Mouse (Mus musculus): ENCODE results near the gene Colgalt1. TPM values are rescaled to one million over a fixed set of nuclear protein-coding genes. Genes with fewer than 3 reads are reported as not detected.

Gene Colgalt1
- polyA plus RNA-seq, 1 experiment from 2014 or later, result 67.2 TPM

GRCm38 (mm10) chr8:71604021-71604420, 6.8 kb upstream of the Colgalt1 start:
- peaks cover 55% of the 10 kb centered on the region for H3K27me3 ChIP-seq (replicated peaks)
- peaks cover 7% of the 10 kb centered on the region; the same call in 1 of the 2 replicates for H3K36me3 ChIP-seq
- 53% methylated on average over 7 of the region's 7 CpGs for WGBS
- no peak overlapping the region for H3K9ac ChIP-seq
- peaks cover 16% of the 10 kb centered on the region; the same call in 1 of the 2 replicates for H3K4me1 ChIP-seq
- no peak overlapping the region for H3K4me3 ChIP-seq
- H3K9me3 ChIP-seq, result no peaks in the 10 kb centered on the region
- H3K4me2 ChIP-seq (replicated peaks), result no peak overlapping the region
- no peak overlapping the region for H3K27ac ChIP-seq
- ATAC-seq (ENCODE audit: low FRiP score, low read depth), result no peak

DNA sequence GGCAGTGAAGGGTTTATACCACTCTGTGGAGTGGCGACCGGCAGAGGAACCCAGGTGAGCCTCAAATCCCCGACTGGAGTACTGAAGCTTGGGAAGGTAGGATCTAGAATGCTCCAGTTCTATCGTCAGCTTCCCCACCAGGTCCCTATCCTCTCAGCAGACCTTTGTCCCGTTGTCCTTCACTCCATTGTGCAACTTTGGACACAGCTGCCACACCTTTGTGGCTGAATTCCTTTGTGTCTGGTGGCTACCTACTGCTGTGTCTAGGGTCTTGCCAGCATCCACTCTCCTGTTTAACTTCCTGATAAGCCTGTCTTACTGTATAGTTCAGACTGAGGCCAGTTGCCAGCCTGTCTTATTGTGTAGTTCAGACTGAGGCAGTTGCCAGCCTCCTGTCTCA, 1.3 kb downstream of the Colgalt1 start:
- Histone ChIP-seq H3K9ac (peak overlapping the region; percentile 89), H3K4me1 (peaks cover 15% of the 10 kb centered on the region), H3K36me3 (peaks cover 34% of the 10 kb centered on the region), H3K4me2 (replicated peaks) (peak overlapping the region; percentile 82), H3K9me3 (no peaks in the 10 kb centered on the region), H3K27ac (no peak overlapping the region), H3K27me3 (replicated peaks) (no peaks in the 10 kb centered on the region), H3K4me3 (peak overlapping the region; percentile 83)
- ATAC-seq (ENCODE audit: low FRiP score, low read depth), result no peak
- 36% methylated on average over 5 of the region's 5 CpGs for WGBS

DNA sequence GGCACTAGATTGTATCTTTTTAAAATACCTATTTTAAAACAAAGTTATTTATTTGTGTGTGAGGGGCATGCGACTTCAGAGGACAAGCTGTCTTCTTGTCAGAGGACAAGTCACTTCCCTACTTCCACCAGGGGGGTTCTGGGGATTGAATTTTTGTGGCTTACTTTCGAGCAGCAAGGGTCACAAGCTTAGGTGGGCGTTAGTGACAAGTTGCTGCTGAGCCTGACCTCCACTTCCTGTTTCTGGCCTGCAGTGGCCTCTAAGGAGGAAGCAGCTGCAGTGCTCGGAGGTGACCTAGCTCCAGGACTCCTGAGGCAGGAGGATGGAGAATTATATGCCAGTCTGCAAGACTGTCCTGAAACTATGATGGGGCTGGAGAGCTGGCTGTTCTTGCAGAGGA, 2.6 kb downstream of the Colgalt1 start:
- no peak overlapping the region for H3K4me3 ChIP-seq
- peaks cover 15% of the 10 kb centered on the region for H3K4me1 ChIP-seq
- ATAC-seq (ENCODE audit: low FRiP score, low read depth), result no peak
- H3K4me2 ChIP-seq (replicated peaks), result no peak overlapping the region
- H3K27ac ChIP-seq, result no peak overlapping the region
- H3K36me3 ChIP-seq, result peaks cover 47% of the 10 kb centered on the region
- H3K9ac ChIP-seq, result no peak overlapping the region
- no peaks in the 10 kb centered on the region for H3K27me3 ChIP-seq (replicated peaks)
- WGBS, result 73% methylated on average over 4 of the region's 4 CpGs
- no peaks in the 10 kb centered on the region for H3K9me3 ChIP-seq

- Histone ChIP-seq H3K27me3 (replicated peaks) (no peaks in the 10 kb centered on the region), H3K4me2 (replicated peaks) (no peak overlapping the region), H3K9ac (no peak overlapping the region), H3K4me3 (no peak overlapping the region), H3K4me1 (no peaks in the 10 kb centered on the region), H3K9me3 (peaks cover 11% of the 10 kb centered on the region), H3K36me3 (peaks cover 93% of the 10 kb centered on the region), H3K27ac (no peak overlapping the region)
- ATAC-seq (ENCODE audit: low FRiP score, low read depth), result no peak
- 93% methylated on average over 2 of the region's 2 CpGs for WGBS
Measured at GRCm38 (mm10) chr8:71619786-71620185, 9.0 kb downstream of the Colgalt1 start.

- no peak overlapping the region for H3K4me2 ChIP-seq (replicated peaks)
- no peak overlapping the region for H3K4me3 ChIP-seq
- H3K9ac ChIP-seq, result no peak overlapping the region
- H3K4me1 ChIP-seq, result peaks cover 12% of the 10 kb centered on the region
- H3K27me3 ChIP-seq (replicated peaks), result peaks cover 7% of the 10 kb centered on the region
- H3K9me3 ChIP-seq, result peaks cover 11% of the 10 kb centered on the region
- H3K36me3 ChIP-seq, result peaks cover 47% of the 10 kb centered on the region
- no peak for ATAC-seq (ENCODE audit: low FRiP score, low read depth)
- 63% methylated on average over 1 of the region's 1 CpGs for WGBS
- no peak overlapping the region for H3K27ac ChIP-seq
Measured at GRCm38 (mm10) chr8:71625088-71625487, 14.3 kb downstream of the Colgalt1 start.

DNA sequence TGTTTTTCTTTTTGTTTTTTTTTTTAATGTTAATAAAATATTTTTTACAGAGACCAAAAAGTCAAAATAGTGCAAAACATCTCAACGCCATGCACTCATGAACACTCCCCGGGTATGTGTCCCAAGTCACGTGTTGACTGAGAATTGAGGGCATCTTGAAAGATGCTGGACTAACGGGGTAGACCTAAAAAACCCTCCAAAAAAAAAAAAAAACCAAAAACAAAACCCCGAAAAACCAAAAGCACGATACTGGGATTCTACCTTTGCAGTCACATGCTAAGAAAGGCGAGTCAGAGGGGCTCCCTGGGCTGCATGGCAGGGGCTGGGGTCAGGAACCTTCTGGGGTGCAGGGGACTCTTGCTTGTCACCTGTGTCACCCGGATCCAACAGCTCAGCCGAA, 16.0 kb downstream of the Colgalt1 start:
- H3K27ac ChIP-seq, result no peak overlapping the region
- no peak overlapping the region for H3K4me3 ChIP-seq
- H3K4me2 ChIP-seq (replicated peaks), result no peak overlapping the region
- no peak overlapping the region for H3K9ac ChIP-seq
- no peak for ATAC-seq (ENCODE audit: low FRiP score, low read depth)
- peaks cover 11% of the 10 kb centered on the region for H3K9me3 ChIP-seq
- H3K4me1 ChIP-seq, result peaks cover 13% of the 10 kb centered on the region
- peaks cover 22% of the 10 kb centered on the region for H3K27me3 ChIP-seq (replicated peaks)
- H3K36me3 ChIP-seq, result peaks cover 30% of the 10 kb centered on the region
- 85% methylated on average over 9 of the region's 9 CpGs for WGBS

DNA sequence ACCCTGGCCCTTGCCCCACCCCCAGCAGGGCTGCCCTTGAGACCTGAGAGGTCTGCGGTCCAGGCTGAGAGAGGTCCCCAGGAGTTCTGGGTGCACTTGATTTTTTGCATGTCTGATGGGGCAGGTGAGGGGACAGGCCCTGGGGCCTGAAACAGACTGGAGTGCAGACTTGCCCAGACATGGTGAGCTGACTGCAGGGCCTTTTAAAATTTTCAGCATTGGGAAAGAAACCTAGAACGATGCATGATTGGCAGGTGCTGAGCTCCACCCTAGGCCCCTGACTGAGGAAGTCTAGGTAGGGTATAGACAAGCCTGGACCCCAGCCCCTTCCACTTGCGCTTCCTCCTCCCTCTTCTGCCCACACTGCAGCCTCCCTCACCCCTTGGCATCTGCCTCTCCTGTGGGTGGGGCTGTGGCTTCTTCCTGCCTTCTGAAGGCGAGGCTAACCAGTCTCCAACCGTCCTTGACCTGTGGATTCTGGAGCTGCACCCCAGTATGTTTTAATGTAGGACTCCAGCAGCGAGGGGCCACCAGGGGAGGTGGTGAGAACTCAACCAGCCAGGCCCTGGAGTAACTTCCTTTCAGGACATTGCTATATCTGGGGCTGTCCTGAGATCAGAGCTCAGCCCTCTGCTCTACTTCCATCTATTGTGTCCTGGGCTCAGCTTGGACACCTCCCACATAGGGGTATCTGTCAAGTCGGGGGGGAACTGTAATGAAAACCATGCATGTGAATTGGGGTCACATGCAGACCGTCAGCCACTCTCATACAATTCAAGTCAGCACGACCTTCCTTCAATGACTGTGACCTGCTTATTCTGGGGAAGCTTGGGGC, 16.7 kb downstream of the Colgalt1 start:
- Histone ChIP-seq H3K4me1 (peaks cover 13% of the 10 kb centered on the region), H3K4me3 (no peak overlapping the region), H3K9me3 (peaks cover 6% of the 10 kb centered on the region), H3K27ac (no peak overlapping the region), H3K36me3 (peaks cover 23% of the 10 kb centered on the region), H3K9ac (no peak overlapping the region), H3K4me2 (replicated peaks) (0 out of 2 replicates have a peak overlapping the region, but pooled peaks have one; percentile 5), H3K27me3 (replicated peaks) (peaks cover 24% of the 10 kb centered on the region)
- 54% methylated on average over 9 of the region's 9 CpGs for WGBS
- no peak for ATAC-seq (ENCODE audit: low FRiP score, low read depth)

- H3K27ac ChIP-seq, result no peak overlapping the region
- H3K36me3 ChIP-seq, result peaks cover 12% of the 10 kb centered on the region
- whole genome bisulfite sequencing, result 10% methylated on average over 16 of the region's 16 CpGs
- peaks cover 10% of the 10 kb centered on the region for H3K9me3 ChIP-seq
- no peak for ATAC-seq (ENCODE audit: low FRiP score, low read depth)
- peaks cover 29% of the 10 kb centered on the region for H3K27me3 ChIP-seq (replicated peaks)
- peak overlapping the region; percentile 88 for H3K4me2 ChIP-seq (replicated peaks)
- H3K9ac ChIP-seq, result peak overlapping the region; percentile 56
- H3K4me3 ChIP-seq, result peak overlapping the region; percentile 49
- H3K4me1 ChIP-seq, result peaks cover 13% of the 10 kb centered on the region
Measured at GRCm38 (mm10) chr8:71628396-71629095, 17.7 kb downstream of the Colgalt1 start.

DNA sequence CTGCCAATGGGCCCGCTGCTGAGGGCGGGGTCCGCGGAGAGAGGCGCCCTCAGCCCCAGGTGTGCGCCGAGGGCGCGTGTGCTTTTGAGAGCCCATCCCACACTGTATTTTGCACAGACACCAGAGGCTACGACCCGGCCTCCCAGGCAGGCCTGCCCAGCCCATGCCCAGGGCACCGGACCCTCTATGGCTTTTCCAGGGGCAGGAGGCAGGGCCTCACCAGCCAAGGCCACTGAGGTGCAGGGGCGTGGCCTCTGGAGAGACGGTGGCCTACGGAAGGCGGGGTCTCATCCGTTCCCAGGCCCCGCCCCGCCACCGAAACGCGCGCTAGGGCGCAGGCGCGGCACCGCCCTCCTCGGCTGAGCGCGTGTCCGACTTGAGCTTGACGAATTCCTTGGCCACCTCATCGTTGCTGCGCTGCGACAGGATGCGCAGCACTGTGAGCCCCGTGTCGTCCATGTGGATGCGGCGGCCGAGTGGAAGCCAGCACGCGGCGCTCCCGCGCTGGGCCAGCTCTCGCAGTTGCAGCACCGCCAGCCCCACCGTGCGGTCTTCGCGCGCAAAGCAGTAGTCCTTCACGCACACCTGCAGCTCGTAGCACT, 18.4 kb downstream of the Colgalt1 start:
- H3K27ac ChIP-seq, result no peak overlapping the region

GRCm38 (mm10) chr8:71629781-71630212, 19.0 kb downstream of the Colgalt1 start:
- ATAC-seq (ENCODE audit: low FRiP score, low read depth), result peak; percentile 27
- 2% methylated on average over 25 of the region's 25 CpGs for WGBS
- H3K9ac ChIP-seq, result peak overlapping the region; percentile 56; the same call in 1 of the 2 replicates
- H3K9me3 ChIP-seq, result peaks cover 10% of the 10 kb centered on the region
- no peak overlapping the region for H3K27ac ChIP-seq
- H3K4me2 ChIP-seq (replicated peaks), result peak overlapping the region; percentile 88
- H3K27me3 ChIP-seq (replicated peaks), result peaks cover 41% of the 10 kb centered on the region
- H3K36me3 ChIP-seq, result peaks cover 1% of the 10 kb centered on the region; the same call in 1 of the 2 replicates
- H3K4me3 ChIP-seq, result peak overlapping the region; percentile 49
- peaks cover 17% of the 10 kb centered on the region for H3K4me1 ChIP-seq

More for the DNA sequence above, 18.4 kb downstream of the Colgalt1 start:
- under 1% methylated on average over 54 of the region's 55 CpGs for WGBS
- Histone ChIP-seq H3K36me3 (peaks cover 7% of the 10 kb centered on the region), H3K9ac (peak overlapping the region; percentile 56), H3K9me3 (peaks cover 10% of the 10 kb centered on the region), H3K4me2 (replicated peaks) (peak overlapping the region; percentile 88), H3K4me1 (peaks cover 13% of the 10 kb centered on the region), H3K27me3 (replicated peaks) (peaks cover 36% of the 10 kb centered on the region), H3K4me3 (peak overlapping the region; percentile 49)
- peak; percentile 86 for ATAC-seq (ENCODE audit: low FRiP score, low read depth)

DNA sequence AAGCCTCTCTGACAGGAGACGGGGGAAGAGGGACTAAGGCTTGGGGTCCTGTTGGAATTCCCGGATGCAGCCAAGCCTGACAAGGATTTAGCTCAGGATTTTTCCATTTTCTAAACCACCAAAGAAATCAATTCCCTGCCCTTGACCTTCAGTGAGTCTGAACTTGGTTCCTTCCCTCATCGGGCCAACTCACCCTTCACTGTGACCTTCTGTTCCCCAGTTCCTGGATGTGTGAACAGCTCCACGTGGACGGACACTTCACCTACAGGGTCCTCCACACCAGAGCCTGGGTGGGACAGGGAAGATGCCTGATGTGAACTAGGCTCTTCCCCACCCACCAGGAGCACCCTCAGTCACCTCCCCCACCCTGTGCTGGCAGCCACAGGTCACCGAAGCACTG, 20.0 kb downstream of the Colgalt1 start:
- WGBS, result 89% methylated on average over 6 of the region's 6 CpGs
- Histone ChIP-seq H3K4me2 (replicated peaks) (no peak overlapping the region), H3K36me3 (no peaks in the 10 kb centered on the region; the same call in 1 of the 2 replicates), H3K4me3 (no peak overlapping the region), H3K9me3 (peaks cover 10% of the 10 kb centered on the region), H3K4me1 (peaks cover 17% of the 10 kb centered on the region), H3K27ac (no peak overlapping the region), H3K9ac (no peak overlapping the region), H3K27me3 (replicated peaks) (peaks cover 49% of the 10 kb centered on the region)
- no peak for ATAC-seq (ENCODE audit: low FRiP score, low read depth)

DNA sequence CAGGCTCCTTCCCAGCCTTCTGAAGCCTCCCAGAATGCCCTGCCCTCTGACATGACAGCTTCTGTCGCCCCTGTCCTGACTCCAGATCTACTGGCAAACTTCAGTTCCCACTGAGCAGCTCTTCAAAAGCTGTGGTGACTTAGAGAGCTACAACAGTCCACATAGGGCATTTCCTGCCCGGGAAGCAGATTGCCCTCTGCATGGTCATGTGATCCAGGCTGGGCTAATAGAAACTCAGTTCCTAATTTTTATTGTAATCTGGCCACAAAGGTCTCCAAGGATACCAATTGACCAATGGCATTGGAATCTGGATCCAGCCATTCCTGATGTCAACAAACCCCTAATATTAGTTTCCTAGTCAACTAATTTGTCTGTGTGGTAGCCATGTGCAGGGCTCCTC, 21.1 kb downstream of the Colgalt1 start:
- no peak for ATAC-seq (ENCODE audit: low FRiP score, low read depth)
- 44% methylated on average over 2 of the region's 2 CpGs for WGBS
- H3K27me3 ChIP-seq (replicated peaks), result peaks cover 61% of the 10 kb centered on the region

More for the DNA sequence above, 21.1 kb downstream of the Colgalt1 start:
- Histone ChIP-seq H3K9me3 (peaks cover 10% of the 10 kb centered on the region), H3K36me3 (no peaks in the 10 kb centered on the region; the same call in 1 of the 2 replicates), H3K4me1 (peaks cover 17% of the 10 kb centered on the region), H3K4me3 (no peak overlapping the region), H3K4me2 (replicated peaks) (no peak overlapping the region), H3K27ac (no peak overlapping the region), H3K9ac (no peak overlapping the region)

Data from neural tube, embryonic 12.5 days (tissue).